Mouse (Mus musculus): Measurements from ENCODE around the gene Supt5.

Supt5 gene

DNA sequence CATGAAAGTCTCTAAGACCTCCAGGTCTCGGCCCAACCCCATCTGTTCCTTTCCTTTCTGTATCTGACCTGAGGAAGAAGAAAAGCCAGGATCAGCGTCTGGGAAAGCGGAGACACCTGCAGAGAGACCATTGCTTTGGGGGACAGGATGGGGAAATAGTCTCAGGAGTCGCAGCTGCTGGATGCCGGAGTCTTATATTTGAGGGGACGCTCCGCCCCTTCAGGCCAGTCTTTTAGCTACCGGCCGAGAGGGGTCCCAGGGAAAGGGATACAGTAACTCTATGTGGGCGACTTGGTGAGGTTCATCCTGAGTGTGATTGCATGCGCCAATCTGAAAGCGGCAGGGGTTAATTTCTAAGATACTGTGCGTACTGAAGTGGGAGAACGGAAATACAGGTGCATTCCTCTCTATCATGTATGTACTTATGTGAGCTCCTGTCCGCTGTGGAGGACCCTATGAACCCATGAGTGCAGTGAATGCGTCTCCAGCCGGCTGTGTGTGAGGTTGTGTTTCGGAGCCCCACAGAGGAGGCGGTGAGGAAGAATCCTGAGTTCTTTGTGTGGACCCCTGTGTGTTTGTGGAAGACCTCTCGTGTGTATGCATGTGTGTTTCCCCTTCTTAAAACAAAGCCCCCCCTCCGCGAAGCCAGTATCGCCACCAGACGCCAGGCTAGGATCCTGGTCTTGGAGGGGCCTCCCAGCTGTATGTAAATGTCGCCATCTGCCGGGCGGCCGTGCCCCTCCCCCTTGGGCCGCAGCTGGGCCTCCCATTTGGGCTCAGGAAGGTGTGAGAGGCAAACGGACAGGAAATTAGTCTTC, 36.7 kb downstream of the Supt5 start, which contains the start of gene Dll3:
TSS of gene Dll3 (minus strand) at position 623 of the 818 bp plus-strand sequence.
- peak in 1 of 2 experiments; percentile 27 for DNase-seq (ENCODE audit: low spot score in 2 of 2)

DNA sequence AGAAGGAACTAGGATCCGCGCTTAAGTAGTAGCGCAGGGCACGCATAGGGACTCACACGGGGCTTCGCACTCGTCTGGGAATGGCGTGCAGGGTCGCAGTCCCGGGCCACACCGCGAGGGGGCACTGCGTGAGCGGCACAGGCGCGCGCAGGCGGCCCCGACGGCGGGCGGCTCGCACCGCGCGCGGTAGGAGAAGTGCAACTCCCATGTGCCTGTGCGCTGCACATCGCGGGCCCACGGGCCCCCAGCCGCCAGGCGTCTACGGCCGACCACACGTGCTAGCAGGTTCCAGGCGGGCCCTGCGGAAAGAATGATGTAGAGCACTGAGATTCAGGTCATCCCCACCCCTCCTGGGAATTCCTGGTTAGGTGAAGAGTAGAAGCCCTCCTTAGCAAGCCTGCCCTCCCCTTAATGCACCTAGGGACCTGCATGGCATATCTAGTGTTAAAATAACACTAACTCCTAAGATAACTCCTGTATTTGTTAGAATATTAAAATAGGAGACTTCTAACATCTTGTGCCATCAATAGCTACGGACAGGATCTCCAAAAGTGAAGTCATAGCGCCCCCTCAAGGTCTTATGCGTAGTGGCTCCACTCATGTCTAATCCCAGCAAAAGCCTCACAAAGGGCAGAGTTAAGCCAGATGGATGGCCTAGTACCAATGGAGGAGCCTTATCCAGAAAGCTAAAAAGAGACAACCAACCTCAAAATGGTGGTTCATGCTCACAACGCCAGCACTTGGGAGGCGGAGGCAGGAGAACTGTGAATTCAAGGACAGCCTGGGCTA, 39.5 kb downstream of the Supt5 start:
- peak in 1 of 2 experiments; percentile 51 for DNase-seq (ENCODE audit: low spot score in 2 of 2)

DNA sequence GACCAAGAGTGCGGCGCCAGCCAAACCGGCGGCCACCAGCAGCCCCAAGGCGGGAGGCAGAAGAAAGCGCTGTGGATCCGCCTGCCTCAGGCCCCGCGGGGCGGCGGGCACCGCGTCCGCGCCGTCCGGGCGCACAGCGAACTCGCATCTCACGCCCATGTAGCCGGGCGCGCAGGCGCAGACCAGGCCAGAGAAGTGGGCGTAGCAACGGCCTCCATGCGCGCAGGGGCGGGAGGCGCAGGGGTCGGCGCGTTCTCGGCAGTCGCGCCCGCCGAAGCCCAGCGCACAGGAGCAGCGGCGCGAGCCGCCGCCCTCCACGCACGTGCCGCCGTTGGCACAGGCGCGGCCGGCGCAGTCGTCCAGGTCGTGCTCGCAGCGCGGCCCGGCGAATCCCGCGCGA, 44.1 kb downstream of the Supt5 start:
- DNase-seq (ENCODE audit: low spot score in 2 of 2): peak in 1 of 2 experiments; percentile 56

DNA sequence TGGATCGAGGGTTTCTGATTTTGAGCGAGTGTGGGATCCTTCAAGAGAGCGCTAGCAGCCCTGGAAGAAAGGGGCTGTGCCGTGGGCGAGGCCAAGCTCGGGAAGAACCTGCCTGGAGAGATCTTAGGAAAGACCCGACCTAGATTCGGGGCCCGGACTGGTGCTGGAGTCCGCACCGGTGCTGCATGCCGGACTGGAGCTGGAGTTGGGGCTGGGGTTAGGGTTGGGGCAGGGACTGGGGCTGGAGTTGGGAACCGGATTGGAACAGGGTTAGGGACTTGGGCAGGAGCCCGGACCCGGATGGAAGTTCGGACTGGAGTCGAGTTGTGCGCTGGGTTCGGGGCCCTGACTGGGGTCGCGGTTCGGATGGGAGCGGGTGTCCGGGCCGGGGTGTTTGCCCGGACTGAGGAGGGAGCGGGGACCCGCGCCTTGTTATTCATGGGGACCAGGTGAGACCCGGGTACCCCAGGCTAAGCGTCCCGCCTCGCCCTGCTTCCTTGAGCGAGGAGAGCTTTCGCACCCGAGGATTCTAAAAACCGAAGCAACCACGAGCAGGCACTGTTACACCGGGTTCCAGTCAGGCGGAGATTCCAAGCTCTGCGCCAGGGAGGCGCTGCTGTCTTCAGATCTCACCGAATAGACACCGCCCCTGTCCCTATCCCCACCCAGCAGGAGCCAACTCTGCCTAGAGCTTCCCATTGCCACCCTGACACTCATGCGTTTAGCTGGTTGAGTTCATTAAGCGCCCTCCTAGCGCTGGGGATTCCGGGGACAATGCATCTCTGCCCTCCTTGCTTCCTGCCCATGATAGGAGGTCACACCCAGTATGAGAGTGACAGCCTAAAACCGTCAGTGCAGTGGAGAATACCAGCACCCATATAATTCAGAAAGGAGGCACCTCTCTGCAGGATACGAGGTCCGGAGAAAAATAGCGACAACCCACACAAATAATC, 47.6 kb downstream of the Supt5 start, which contains the start of gene Selenov:
TSS of gene Selenov (minus strand) at position 549 of the 953 bp plus-strand sequence.
- DNase-seq (ENCODE audit: low spot score in 2 of 2): peak in 1 of 2 experiments; percentile 32

DNA sequence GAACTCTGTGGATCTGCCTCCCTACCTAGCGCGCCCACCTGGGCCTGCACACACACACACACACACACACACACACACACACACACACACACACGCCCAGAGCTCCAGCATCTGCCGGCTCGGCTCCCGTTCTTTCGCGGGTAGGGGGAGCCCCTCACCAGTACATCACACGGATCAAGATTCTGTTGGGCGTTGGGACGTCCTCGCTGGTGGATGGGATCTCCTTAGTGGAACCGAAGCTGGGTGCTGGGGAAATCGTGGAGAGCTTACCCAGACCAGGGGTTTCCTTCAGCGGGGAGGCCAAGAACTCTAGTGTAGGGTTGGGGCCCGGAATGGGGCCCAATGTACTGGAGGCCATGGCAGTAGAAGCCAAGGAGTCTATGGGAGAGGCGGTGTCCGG, 48.4 kb downstream of the Supt5 start:
- DNase-seq (ENCODE audit: low spot score in 2 of 2): no peak

DNA sequence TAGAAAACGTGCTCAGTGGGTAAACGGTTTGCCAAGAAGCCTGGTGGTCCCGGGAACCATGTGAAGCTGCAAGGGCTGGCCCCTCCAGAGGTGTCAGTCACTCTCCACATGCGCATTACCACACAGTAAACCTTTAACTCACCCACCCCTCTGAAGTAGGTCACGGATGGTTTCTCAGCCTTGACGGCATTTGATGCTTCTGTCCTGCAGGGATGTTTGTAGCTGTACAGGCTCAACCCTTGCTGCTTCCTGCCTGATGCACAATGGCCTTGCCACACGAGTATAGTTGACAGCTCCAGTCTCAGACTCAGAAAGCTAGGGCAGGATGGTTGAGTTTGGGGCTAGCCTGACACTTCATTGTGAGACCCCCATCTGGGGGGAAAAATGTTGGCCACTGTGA, 57.9 kb downstream of the Supt5 start:
- DNase-seq (ENCODE audit: low spot score in 2 of 2): no peak

DNA sequence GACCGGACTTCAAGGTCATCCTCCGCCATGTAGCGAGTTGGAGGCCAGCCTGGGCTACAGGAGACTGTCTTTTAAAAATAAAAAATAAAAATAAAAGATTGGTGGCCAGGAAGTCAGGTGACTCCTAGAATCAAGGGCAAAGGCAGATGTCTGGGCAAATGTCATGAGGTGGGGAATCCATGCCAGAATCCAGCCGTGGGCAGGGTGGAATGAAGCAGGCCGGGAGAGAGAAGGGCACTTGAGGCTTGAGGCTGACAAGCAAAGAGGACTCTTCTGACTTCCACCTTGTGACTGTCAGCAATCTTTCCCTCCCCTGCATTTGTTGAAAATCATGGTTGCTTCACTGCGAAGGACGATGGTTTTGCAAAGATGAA, 60.3 kb downstream of the Supt5 start:
- DNase-seq (ENCODE audit: low spot score in 2 of 2): no peak

DNA sequence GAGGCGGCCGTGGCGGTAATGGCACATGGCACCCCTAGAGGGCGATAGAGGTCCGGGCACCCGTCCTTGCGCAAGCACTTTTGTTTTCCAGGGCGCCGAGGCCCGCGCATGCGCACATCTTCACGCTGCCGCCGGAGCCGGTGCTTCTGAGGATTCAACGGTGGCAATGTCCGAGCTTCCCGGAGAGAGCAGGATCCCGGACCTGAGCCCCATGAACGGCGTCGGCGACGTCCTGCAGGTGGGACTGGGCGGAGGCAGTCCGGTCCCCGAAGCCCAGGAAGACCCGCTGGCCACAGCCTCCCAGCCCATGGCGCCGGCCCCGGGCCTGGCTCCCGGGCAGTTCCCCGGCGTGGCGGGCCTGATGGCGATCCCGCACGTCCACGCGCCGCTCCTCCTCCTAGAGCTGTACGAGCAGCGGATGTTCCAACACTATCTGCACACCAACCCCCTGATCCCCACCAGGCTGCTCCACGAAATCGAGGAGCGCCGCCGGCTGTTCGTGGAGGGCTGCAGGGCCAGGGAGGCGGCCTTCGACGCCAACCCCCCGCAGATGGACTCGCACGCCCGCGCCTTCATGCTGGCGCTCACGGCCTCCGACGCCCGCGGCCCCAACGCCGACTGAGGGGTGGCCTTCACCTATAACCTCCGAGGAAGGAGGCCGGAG, 60.8 kb downstream of the Supt5 start, which contains the start of gene Eid2b:
TSS of gene Eid2b (plus strand) at position 125 of the 664 bp plus-strand sequence.
- DNase-seq (ENCODE audit: low spot score in 2 of 2): peak; percentile 84 to 96

DNA sequence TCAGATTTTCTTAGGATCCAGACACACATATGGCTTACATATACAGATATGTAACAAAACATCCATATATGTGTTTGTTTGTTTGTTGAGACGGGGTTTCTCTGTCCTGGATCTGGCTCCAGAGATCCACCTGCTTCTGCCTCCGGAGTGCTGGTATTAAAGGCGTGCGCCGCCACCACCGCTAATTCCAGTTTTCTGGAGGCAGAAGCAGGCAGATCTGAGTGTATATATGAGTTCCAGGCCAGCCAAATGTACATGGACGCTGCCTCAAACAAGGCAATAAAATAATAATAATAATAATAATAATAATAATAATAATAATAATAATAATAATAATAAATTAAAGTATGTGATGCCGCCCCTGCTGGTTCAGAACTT, 61.3 kb downstream of the Supt5 start:
- no peak for DNase-seq (ENCODE audit: low spot score in 2 of 2)

DNA sequence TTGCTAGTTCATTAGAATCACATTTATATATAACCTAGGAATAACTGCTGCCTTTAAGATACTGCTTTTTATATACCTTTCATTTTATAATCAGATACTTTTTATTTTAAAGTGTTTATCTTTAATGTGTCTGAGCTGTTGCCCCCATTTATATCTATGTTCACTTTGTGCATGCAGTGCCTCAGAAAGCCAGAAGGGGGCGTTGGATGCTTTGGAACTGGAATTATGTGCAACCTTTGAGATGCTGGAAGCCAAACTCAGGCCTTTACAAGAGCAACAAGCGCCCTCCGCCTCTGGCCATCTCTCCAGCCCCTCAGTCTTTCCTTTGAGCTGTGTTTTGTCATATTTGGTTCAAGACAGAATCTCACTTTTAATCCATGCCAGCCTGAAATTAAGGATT, 66.8 kb downstream of the Supt5 start:
- no peak for DNase-seq (ENCODE audit: low spot score in 2 of 2)

DNA sequence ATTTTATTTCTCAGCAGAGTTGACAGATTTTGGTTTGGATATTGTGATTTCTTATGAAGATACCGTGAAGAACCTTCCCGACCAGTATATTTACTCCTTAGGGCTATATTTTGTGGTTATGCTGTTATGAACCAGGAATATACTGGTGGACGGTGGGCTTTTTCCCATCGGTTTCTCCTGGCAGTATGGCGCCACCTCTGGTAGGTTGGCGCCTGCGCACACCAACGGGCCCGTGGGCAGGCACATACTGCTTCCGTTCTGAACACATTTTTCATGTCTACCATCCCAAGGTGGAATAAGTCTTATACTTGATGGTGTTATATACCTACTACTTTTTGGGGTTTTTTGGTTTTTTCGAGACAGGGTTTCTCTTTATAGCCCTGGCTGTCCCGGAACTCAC, 69.2 kb downstream of the Supt5 start:
- DNase-seq (ENCODE audit: low spot score in 2 of 2): no peak

DNA sequence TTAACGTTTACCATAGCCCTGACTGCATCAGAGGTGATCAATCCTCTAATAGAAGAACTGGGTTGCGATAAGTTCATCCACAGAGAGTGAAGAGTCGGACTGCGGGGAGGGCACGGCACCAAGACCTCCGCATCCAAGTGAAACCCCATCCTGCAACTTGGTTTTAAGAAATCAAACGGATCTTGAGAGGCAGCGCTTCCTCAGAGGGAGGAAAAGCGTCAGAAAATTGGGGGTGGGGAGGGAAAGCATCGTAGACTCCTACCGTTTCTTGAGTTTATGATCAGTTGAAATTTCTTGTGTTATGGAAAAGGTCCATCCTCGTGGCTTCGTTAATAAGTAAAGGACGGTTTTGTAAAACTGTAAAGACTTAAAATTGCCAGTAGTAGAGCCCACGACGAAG, 70.0 kb downstream of the Supt5 start:
- no peak for DNase-seq (ENCODE audit: low spot score in 2 of 2)

DNA sequence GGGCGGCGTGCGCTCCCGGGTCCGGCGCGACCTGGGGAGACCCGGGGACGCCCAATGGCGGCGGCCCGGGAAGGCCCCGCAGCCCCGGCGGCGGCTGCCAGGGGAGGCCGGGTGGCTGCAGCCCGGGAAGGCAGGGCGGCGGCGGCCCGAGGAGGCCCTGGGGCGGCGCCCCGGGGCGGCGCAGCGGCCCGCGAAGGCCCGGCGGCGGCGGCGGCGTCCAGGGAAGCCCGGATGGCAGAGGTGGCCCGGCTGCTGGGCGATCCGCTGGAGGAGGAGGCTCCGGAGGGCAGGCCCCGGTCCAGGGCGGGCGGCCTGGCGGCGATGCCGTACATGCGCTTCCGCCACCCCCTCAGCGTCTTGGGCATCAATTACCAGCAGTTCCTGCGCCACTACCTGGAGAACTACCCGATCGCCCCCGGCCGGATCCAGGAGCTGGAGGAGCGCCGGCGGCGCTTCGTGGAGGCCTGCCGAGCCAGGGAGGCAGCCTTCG, 70.5 kb downstream of the Supt5 start:
- DNase-seq (ENCODE audit: low spot score in 2 of 2): peak in 1 of 2 experiments; percentile 39

DNA sequence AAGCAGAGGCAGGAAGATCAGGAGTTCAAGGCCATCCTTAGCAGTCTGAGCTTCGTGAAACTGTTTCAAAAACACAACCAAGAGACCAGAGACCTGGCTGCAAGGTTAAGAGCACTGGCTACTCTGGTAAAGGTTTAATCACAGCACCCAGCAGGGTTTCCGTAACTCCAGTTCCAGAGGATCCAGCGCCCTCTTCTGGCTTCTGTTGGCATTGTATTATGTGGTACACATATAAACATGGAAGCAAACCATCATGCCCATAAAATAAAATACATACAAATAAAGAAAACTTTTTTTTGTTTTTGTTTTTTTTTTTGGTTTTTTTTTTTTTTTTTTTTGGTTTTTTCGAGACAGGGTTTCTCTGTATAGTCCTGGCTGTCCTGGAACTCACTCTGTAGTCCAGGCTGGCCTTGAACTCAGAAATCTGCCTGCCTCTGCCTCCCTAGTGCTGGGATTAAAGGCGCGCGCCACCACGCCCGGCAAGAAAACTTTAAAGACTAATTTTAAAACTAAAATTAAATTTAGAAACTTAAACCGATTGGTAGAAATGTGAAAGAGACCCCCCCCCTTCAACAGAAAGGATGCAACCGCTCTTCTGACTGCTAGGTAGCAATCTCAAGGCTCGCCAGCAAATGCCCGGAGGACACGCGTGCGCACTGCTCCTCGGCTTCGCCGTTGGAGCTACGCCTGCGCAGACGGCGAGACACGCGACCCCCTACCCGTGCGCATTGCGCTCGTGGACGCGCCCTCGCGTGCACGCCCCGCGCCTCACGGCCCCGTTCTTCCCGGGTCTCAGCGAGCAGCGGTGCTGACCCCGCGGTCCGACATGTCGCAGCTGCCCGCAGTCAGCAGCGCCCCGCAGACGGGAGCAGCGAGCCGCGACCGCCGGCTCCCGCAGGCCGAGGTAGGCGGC, 71.2 kb downstream of the Supt5 start, which contains the start of gene Eid2:
TSS of gene Eid2 (plus strand) at position 753 of the 913 bp plus-strand sequence.
- peak; percentile 74 to 88 for DNase-seq (ENCODE audit: low spot score in 2 of 2)

DNA sequence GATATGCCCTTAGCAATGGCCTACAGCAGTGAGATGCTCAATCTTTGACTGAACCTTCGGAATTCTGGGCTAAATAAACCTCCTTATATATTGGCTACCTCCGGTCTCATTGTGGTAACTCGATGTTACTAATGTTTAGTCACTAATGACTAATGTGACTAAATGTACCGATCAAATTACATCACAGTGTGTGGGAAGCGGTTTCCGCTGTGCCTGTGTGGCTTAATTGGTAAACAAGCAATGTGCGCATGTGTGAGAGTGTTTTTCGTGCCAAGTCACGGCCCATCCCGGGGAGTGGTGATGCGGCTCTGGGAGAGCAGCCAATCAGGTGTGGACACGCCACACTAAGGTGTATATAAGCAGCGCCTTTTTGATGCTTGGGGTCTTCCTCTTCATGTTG, 73.2 kb downstream of the Supt5 start:
- DNase-seq (ENCODE audit: low spot score in 2 of 2): no peak

All from left cerebral cortex, adult 9 months (tissue).